Mouse (Mus musculus): ENCODE results near the gene Ldha. TPM values are rescaled to one million over a fixed set of nuclear protein-coding genes. Genes with fewer than 3 reads are reported as not detected.

The Ldha gene
- polyA plus RNA-seq, 1 experiment from 2014 or later: 1,291 TPM

- H3K4me3 ChIP-seq (replicated peaks): no peak overlapping the region
- peaks cover 16% of the 10 kb centered on the region for H3K4me1 ChIP-seq (replicated peaks)
- H3K9me3 ChIP-seq (replicated peaks): no peaks in the 10 kb centered on the region
- H3K4me2 ChIP-seq: no peak overlapping the region
- H3K27me3 ChIP-seq: no peaks in the 10 kb centered on the region
- ATAC-seq (ENCODE audit: insufficient read depth): 0 out of 2 replicates have a peak, but pooled peaks have one; percentile 25
- H3K27ac ChIP-seq (replicated peaks): no peak overlapping the region
- WGBS (ENCODE audit: insufficient replicate concordance): 19% methylated on average over 3 of the region's 3 CpGs
- peaks cover 28% of the 10 kb centered on the region for H3K36me3 ChIP-seq (replicated peaks)
- no peak overlapping the region for H3K9ac ChIP-seq
Measured at GRCm38 (mm10) chr7:46883304-46883703, 42.0 kb downstream of the Ldha start.

GRCm38 (mm10) chr7:46895511-46895910 is 54.2 kb downstream of the Ldha start:
- no peak overlapping the region for H3K4me3 ChIP-seq (replicated peaks)
- H3K4me1 ChIP-seq (replicated peaks): no peaks in the 10 kb centered on the region
- no peak overlapping the region for H3K27ac ChIP-seq (replicated peaks)
- ATAC-seq (ENCODE audit: insufficient read depth): no peak
- no peak overlapping the region for H3K4me2 ChIP-seq
- H3K36me3 ChIP-seq (replicated peaks): peaks cover 66% of the 10 kb centered on the region
- H3K27me3 ChIP-seq: no peaks in the 10 kb centered on the region
- no peaks in the 10 kb centered on the region for H3K9me3 ChIP-seq (replicated peaks)
- 59% methylated on average over 3 of the region's 3 CpGs for WGBS (ENCODE audit: insufficient replicate concordance)
- no peak overlapping the region for H3K9ac ChIP-seq

GRCm38 (mm10) chr7:46899343-46899742 is 58.1 kb downstream of the Ldha start:
- ATAC-seq (ENCODE audit: insufficient read depth): no peak
- 32% methylated on average over 3 of the region's 3 CpGs for WGBS (ENCODE audit: insufficient replicate concordance)
- Histone ChIP-seq H3K36me3 (replicated peaks) (peaks cover 65% of the 10 kb centered on the region), H3K9me3 (replicated peaks) (no peaks in the 10 kb centered on the region), H3K27me3 (no peaks in the 10 kb centered on the region), H3K27ac (replicated peaks) (no peak overlapping the region), H3K4me2 (no peak overlapping the region), H3K4me3 (replicated peaks) (no peak overlapping the region), H3K4me1 (replicated peaks) (no peaks in the 10 kb centered on the region), H3K9ac (no peak overlapping the region)

Other genes starting within 250 kb of the Ldha start
- 5.2 TPM in 2 replicates for gene Sergef, start 201.7 kb upstream of the Ldha start, polyA plus RNA-seq (2015; fragmentation: Nextera tagmentation; extraction: Ambion mirVana)
- not detected in 2 replicates for gene Tph1, start 168.9 kb upstream of the Ldha start, polyA plus RNA-seq (2015; fragmentation: Nextera tagmentation; extraction: Ambion mirVana)
- gene Saal1, start 130.8 kb upstream of the Ldha start, polyA plus RNA-seq (2015; fragmentation: Nextera tagmentation; extraction: Ambion mirVana): 11.4 and 12.3 TPM in 2 replicates
- gene Saa3, start 125.8 kb upstream of the Ldha start, polyA plus RNA-seq (2015; fragmentation: Nextera tagmentation; extraction: Ambion mirVana): 6.4 and 11.6 TPM in 2 replicates
- gene Saa4, start 108.9 kb upstream of the Ldha start, polyA plus RNA-seq (2015; fragmentation: Nextera tagmentation; extraction: Ambion mirVana): 6.3 and 8.8 TPM in 2 replicates
- not detected in 2 replicates for gene Saa1, start 98.5 kb upstream of the Ldha start, polyA plus RNA-seq (2015; fragmentation: Nextera tagmentation; extraction: Ambion mirVana)
- not detected in 2 replicates for gene Saa2, start 89.7 kb upstream of the Ldha start, polyA plus RNA-seq (2015; fragmentation: Nextera tagmentation; extraction: Ambion mirVana)
- 6.7 and 7.5 TPM in 2 replicates for gene Hps5, start 45.4 kb upstream of the Ldha start, polyA plus RNA-seq (2015; fragmentation: Nextera tagmentation; extraction: Ambion mirVana)
- 25.4 and 26.3 TPM in 2 replicates for gene Gtf2h1, start 45.4 kb upstream of the Ldha start, polyA plus RNA-seq (2015; fragmentation: Nextera tagmentation; extraction: Ambion mirVana)
- 0.18 TPM in 1 of 2 replicates, not detected in the other for gene Ldhc, start 19.7 kb downstream of the Ldha start, polyA plus RNA-seq (2015; fragmentation: Nextera tagmentation; extraction: Ambion mirVana)
- gene Tsg101, start 78.5 kb downstream of the Ldha start, polyA plus RNA-seq (2015; fragmentation: Nextera tagmentation; extraction: Ambion mirVana): 55.0 and 57.6 TPM in 2 replicates
- 5.2 and 5.8 TPM in 2 replicates for gene Uevld, start 117.1 kb downstream of the Ldha start, polyA plus RNA-seq (2015; fragmentation: Nextera tagmentation; extraction: Ambion mirVana)
- gene Gm9999, start 142.1 kb downstream of the Ldha start, polyA plus RNA-seq (2015; fragmentation: Nextera tagmentation; extraction: Ambion mirVana): not detected in 2 replicates
- 10.7 and 11.3 TPM in 2 replicates for gene Spty2d1, start 166.9 kb downstream of the Ldha start, polyA plus RNA-seq (2015; fragmentation: Nextera tagmentation; extraction: Ambion mirVana)
- gene Tmem86a, start 209.1 kb downstream of the Ldha start, polyA plus RNA-seq (2015; fragmentation: Nextera tagmentation; extraction: Ambion mirVana): 24.7 and 28.3 TPM in 2 replicates

Data from liver, embryonic 15.5 days (tissue).